Mouse (Mus musculus) megakaryocyte, embryonic 14.5 days (primary cell): ENCODE measurements at regions not wholly inside any gene's neighbourhood (a gene's known extent, or its start where the extent isn't known, plus 50 kb on each side); places are given as distances from the start of the nearest gene placed in this dataset.

ENCODE experiments used
- H3K27me3 ChIP-seq: replicated peaks from 2 replicates; pipeline ENCODE3; 2012; ENCODE audit warnings: inconsistent platforms
- H3K36me3 ChIP-seq: replicated peaks from 2 replicates; pipeline ENCODE3; 2012; ENCODE audit warnings: low read length, inconsistent platforms, mixed read lengths
- H3K4me1 ChIP-seq: 2 replicates; pipeline ENCODE4 v1.6.1; 2012; ENCODE audit warnings: inconsistent platforms
- H3K4me3 ChIP-seq: replicated peaks from 2 replicates; pipeline ENCODE3; 2012; ENCODE audit warnings: moderate library complexity, mild to moderate bottlenecking, inconsistent platforms
- H3K9me3 ChIP-seq: 2 replicates; pipeline ENCODE4 v1.6.1; 2012; ENCODE audit warnings: inconsistent platforms
- FLI1 ChIP-seq: IDR thresholded peaks from 2 replicates; pipeline ENCODE4 v1.6.1; 2012; ENCODE audit warnings: low read length, inconsistent platforms, mixed read lengths
- GATA1 ChIP-seq: IDR thresholded peaks from 3 replicates; pipeline ENCODE4 v1.6.1; 2012; ENCODE audit warnings: mixed read lengths, low read length, inconsistent platforms, borderline replicate concordance

- TF ChIP-seq FLI1 = no peak
- no peak for TF ChIP-seq GATA1
Measured at GRCm38 (mm10) chr12:16233559-16233958, 377.2 kb downstream of the Lpin1 start.

GRCm38 (mm10) chr12:16232828-16233227 lies 377.9 kb downstream of the Lpin1 start:
- no peaks in the 10 kb centered on the region for H3K9me3 ChIP-seq
- TF ChIP-seq FLI1 (no peak), GATA1 (no peak)

More at GRCm38 (mm10) chr12:16233559-16233958, 377.2 kb downstream of the Lpin1 start:
- no peaks in the 10 kb centered on the region for H3K36me3 ChIP-seq
- H3K27me3 ChIP-seq = peaks cover 15% of the 10 kb centered on the region
- no peaks in the 10 kb centered on the region for H3K4me1 ChIP-seq
- H3K4me3 ChIP-seq = no peak overlapping the region
- no peaks in the 10 kb centered on the region for H3K9me3 ChIP-seq

GRCm38 (mm10) chr12:16232051-16232450 lies 378.7 kb downstream of the Lpin1 start:
- no peaks in the 10 kb centered on the region for H3K4me1 ChIP-seq
- no peaks in the 10 kb centered on the region for H3K9me3 ChIP-seq
- no peak overlapping the region for H3K4me3 ChIP-seq
- peaks cover 15% of the 10 kb centered on the region for H3K27me3 ChIP-seq
- TF ChIP-seq GATA1 (no peak), FLI1 (no peak)
- no peaks in the 10 kb centered on the region for H3K36me3 ChIP-seq

More at GRCm38 (mm10) chr12:16232828-16233227, 377.9 kb downstream of the Lpin1 start:
- Histone ChIP-seq H3K27me3 (peaks cover 15% of the 10 kb centered on the region), H3K36me3 (no peaks in the 10 kb centered on the region), H3K4me3 (no peak overlapping the region), H3K4me1 (no peaks in the 10 kb centered on the region)

- Histone ChIP-seq H3K27me3 (peaks cover 12% of the 10 kb centered on the region), H3K9me3 (no peaks in the 10 kb centered on the region), H3K36me3 (no peaks in the 10 kb centered on the region), H3K4me1 (peaks cover 3% of the 10 kb centered on the region), H3K4me3 (no peak overlapping the region)
- TF ChIP-seq GATA1 (no peak), FLI1 (no peak)
Measured at GRCm38 (mm10) chr12:16231093-16231492, 379.7 kb downstream of the Lpin1 start.

- H3K4me3 ChIP-seq = no peak overlapping the region
- peaks cover 11% of the 10 kb centered on the region for H3K4me1 ChIP-seq
- no peaks in the 10 kb centered on the region for H3K9me3 ChIP-seq
- H3K36me3 ChIP-seq = no peaks in the 10 kb centered on the region
- TF ChIP-seq FLI1 (no peak), GATA1 (no peak)
- peaks cover 4% of the 10 kb centered on the region for H3K27me3 ChIP-seq
Measured at GRCm38 (mm10) chr12:16225428-16225827, 385.3 kb downstream of the Lpin1 start.

- no peak for TF ChIP-seq FLI1
- TF ChIP-seq GATA1 = no peak
- Histone ChIP-seq H3K4me1 (peaks cover 11% of the 10 kb centered on the region), H3K4me3 (no peak overlapping the region), H3K36me3 (no peaks in the 10 kb centered on the region), H3K9me3 (no peaks in the 10 kb centered on the region), H3K27me3 (peaks cover 4% of the 10 kb centered on the region)
Measured at GRCm38 (mm10) chr12:16222836-16223450, 387.8 kb downstream of the Lpin1 start.

GRCm38 (mm10) chr12:16222205-16222604 lies 388.6 kb downstream of the Lpin1 start:
- H3K4me3 ChIP-seq = no peak overlapping the region
- H3K4me1 ChIP-seq = peaks cover 11% of the 10 kb centered on the region
- H3K9me3 ChIP-seq = no peaks in the 10 kb centered on the region
- no peaks in the 10 kb centered on the region for H3K27me3 ChIP-seq
- H3K36me3 ChIP-seq = no peaks in the 10 kb centered on the region
- TF ChIP-seq GATA1 = no peak
- TF ChIP-seq FLI1 = no peak

- Histone ChIP-seq H3K4me3 (no peak overlapping the region), H3K36me3 (no peaks in the 10 kb centered on the region), H3K4me1 (peaks cover 9% of the 10 kb centered on the region), H3K27me3 (no peaks in the 10 kb centered on the region), H3K9me3 (no peaks in the 10 kb centered on the region)
- no peak for TF ChIP-seq FLI1
- TF ChIP-seq GATA1 = no peak
Measured at GRCm38 (mm10) chr12:16221142-16221541, 389.6 kb downstream of the Lpin1 start.

GRCm38 (mm10) chr12:16220561-16220960 lies 390.2 kb downstream of the Lpin1 start:
- Histone ChIP-seq H3K4me3 (no peak overlapping the region), H3K9me3 (no peaks in the 10 kb centered on the region), H3K27me3 (no peaks in the 10 kb centered on the region), H3K4me1 (peaks cover 3% of the 10 kb centered on the region), H3K36me3 (no peaks in the 10 kb centered on the region)
- TF ChIP-seq FLI1 (no peak), GATA1 (no peak)

GRCm38 (mm10) chr12:16218906-16219305 lies 391.9 kb downstream of the Lpin1 start:
- H3K9me3 ChIP-seq = no peaks in the 10 kb centered on the region

GRCm38 (mm10) chr12:16210553-16210952 lies 393.8 kb upstream of the Trib2 start:
- Histone ChIP-seq H3K9me3 (no peaks in the 10 kb centered on the region), H3K4me3 (peak overlapping the region; percentile 72), H3K4me1 (peaks cover 15% of the 10 kb centered on the region), H3K27me3 (peaks cover 2% of the 10 kb centered on the region), H3K36me3 (no peaks in the 10 kb centered on the region)
- TF ChIP-seq FLI1 (no peak), GATA1 (no peak)

More at GRCm38 (mm10) chr12:16218906-16219305, 391.9 kb downstream of the Lpin1 start:
- Histone ChIP-seq H3K36me3 (no peaks in the 10 kb centered on the region), H3K4me3 (no peak overlapping the region), H3K27me3 (no peaks in the 10 kb centered on the region), H3K4me1 (no peaks in the 10 kb centered on the region)
- TF ChIP-seq FLI1 (no peak), GATA1 (no peak)
